Mouse (Mus musculus) kidney, adult 18-20 months (tissue): ENCODE data around the gene Rai1.

ENCODE experiments used
- DNase-seq: peaks from one replicate; pipeline ENCODE4 v3.0.0; 2021

Gene Rai1

DNA sequence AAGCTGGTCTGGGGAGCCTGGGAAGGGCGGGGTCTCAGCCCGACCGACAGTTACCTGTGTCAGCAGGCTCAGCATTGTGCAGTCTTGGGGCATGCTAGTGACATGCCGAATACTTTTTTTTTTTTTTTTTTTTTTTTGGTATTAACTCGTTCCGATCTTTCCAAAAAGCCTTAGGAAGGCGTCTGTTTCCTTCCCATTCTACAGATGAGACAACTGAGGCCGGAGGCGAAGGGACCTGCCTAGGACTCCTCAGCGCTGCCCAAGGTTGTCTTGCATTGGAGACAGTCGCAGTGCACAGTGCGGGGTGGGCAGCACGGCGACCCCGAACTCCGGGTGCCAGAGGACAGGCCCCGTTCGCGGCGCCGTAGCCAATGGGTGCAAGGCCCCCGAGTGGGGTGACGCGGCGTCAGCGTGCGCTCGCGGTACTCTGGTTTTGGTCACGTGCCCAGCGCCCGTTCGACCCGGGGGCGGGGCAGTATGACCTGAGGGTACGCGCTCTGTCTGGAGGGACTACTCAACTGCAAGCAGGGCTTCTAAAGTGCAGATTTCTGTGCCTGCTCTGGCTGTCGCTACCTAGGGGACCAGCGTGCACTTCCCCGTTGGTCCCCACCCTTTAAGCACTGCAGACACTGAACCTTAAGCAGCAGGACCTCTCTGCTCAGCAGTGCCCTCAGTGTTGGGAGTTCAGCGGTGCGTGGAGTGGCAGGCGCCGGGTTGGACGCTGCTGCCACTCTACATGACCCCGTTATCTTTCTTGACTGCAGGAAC, 117.8 kb downstream of the Rai1 start, which contains the start of gene Srebf1:
Srebf1 (minus strand) TSS at position 113 of the 768 bp plus-strand sequence.
- DNase-seq: peak; percentile 85

DNA sequence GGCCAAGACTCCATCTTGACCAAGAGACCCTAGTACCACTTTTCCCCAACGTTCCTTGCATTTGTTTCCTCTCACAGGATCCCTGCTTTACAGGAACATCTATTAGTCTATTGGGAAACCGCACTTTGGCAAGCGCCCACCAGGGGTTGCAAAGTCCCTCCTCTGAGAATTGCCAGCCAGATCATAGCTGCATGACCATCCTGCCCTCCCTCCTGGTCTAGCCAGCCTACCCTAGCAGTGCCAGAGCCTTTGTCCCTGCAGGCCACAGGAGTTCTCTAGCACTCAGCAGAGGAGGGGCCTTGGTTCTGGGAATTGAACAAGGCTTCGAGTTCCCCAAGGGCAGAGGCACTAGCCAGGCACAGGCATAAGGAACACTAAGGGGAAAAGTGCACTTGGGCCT, 119.9 kb downstream of the Rai1 start:
- DNase-seq: no peak

- DNase-seq: no peak
Observed at GRCm38 (mm10) chr11:60225874-60226273, 121.1 kb downstream of the Rai1 start.

GRCm38 (mm10) chr11:60228525-60228924, 123.7 kb downstream of the Rai1 start:
- no peak for DNase-seq

- DNase-seq: peak; percentile 59
Observed at GRCm38 (mm10) chr11:60229821-60230220, 125.0 kb downstream of the Rai1 start.

DNA sequence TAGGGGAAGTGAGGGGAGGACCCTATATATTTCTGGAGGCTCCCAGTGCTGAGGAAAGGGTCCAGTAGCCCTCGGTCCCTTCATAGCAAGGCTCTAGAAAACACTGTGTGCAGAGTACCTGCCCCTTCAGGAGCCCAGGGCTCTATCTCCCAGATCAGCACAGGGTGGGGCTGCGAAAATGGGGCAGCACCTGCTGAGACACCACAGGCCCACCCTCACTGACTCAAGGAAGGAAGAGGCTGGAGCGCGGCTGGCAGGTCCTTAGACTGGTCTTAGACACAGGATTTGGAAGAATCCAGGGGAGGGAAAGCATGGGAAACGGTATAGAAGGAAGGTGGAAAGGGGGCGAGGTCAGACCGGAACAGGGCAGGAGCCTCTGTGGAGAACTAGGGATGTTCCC, 125.7 kb downstream of the Rai1 start:
- DNase-seq: no peak

GRCm38 (mm10) chr11:60231326-60231725, 126.5 kb downstream of the Rai1 start:
- DNase-seq: no peak

DNA sequence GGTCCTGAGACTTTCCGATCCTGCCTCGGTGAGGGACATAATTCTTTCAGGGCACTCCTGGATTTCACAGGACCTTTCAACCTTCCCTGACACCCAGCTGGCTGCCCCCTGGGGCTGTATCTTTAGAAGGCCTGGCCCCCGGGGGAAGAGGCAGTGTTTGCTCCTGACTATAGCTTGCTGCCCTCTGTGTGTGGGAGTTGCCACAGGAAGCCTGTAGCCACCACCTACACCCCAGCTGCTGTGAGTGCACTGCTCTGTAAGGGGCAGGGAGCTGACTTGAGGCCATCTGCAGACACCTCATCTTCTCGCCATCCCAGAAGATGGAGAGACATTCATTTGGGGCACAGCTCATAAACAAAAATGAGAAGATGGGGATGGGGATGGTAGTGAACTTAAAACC, 127.1 kb downstream of the Rai1 start:
- no peak for DNase-seq

GRCm38 (mm10) chr11:60232441-60233058, 127.7 kb downstream of the Rai1 start:
- no peak for DNase-seq

DNA sequence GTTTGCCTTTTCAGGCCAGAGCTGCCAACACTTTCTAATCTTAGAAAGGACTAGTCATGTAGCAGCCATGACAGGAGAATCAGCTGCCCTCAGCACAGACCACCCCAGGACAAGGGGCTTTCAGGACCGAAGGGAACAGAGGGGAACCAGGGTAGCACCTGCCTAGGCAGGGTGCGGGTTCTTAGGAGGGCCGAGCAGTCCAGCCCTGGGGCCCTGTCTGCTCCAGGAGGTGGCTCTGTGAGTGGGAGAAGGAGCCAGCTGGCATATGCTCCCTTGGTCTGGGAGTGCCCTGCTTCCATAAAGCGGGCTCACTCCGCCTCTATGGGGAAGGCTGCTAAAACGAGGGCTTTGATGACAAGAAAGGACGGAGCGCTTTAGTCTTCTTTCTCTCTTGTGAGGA, 128.4 kb downstream of the Rai1 start:
- DNase-seq: no peak

GRCm38 (mm10) chr11:60235351-60235750, 130.5 kb downstream of the Rai1 start:
- no peak for DNase-seq

GRCm38 (mm10) chr11:60240509-60240908, 135.7 kb downstream of the Rai1 start:
- no peak for DNase-seq

DNA sequence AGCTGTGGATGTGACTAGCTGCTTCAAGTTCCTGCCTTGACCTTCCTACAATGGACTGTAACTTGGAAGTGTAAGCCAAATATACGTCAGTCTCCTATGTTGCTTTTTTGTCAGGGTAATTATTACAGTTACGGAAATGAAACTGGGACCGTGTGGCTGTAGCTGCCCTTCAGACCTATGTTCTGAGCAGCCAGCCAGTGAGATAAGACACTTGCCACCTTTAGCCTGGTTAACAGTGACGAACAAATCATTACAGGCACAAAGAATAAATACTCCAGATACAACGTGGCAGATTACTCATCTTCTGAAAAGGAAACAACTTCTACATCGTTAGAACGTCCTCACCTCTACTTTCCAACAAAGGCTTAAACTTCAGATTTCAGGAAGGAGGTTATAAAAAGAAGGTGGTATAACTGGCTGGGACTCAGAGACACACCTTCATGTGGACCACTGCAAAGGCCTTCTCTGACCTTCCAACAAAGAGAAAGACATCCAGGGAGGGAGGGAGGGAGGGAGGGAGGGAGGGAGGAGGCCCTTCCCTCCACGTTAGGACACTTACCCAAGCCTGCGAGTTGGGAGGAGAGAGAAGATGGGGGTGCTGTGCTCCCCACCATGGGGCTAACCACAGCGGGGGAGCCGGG, 139.8 kb downstream of the Rai1 start:
- DNase-seq: no peak

DNA sequence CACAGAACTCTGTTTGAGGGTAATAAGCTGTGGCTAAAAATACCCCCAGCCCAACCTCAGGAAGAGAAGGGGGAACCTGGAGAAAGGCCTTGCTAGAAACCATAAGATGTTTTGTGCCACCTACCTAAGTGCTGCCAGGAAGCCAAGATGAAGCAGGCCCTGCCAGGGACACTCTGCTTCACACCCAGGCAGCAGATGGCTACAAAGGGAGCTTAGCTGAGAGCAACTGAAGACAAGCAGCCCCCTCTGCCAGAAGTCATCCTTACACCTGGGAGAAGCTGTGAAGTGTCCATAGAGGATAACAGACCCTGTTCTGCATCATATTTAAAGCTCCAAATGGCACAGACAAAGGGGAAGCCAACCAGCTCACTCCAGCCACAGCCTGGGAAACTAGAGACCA, 141.3 kb downstream of the Rai1 start:
- no peak for DNase-seq

GRCm38 (mm10) chr11:60247753-60248550, 143.1 kb downstream of the Rai1 start:
- no peak for DNase-seq
